Mouse (Mus musculus) lung, postnatal 4 days (tissue): ENCODE results near the gene Csf3.

Experiments used
- DNase-seq, 2 experiments: peaks; one replicate each; pipeline ENCODE4 v3.0.0; 2021

Gene Csf3

DNA sequence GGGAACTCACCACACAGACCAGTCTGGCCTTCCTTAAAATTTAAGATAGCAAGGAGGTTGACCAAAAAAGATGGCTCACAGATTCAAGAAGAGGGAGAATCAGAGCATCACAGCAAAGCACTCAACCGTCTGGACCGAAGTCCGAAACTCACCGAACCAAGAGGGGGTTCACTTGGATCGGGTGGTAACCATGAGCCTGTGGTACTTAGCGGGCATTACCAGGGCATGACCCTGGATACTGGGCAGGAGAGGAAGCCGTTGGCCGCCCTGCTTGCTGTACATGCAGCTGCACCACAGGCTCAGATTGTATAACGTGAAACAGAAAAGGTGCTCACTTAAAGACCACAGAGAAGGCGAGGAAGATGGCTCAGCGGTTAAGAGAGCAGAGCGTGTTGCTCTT is 3.8 kb upstream of the Csf3 start:
- DNase-seq, result no peak

DNA sequence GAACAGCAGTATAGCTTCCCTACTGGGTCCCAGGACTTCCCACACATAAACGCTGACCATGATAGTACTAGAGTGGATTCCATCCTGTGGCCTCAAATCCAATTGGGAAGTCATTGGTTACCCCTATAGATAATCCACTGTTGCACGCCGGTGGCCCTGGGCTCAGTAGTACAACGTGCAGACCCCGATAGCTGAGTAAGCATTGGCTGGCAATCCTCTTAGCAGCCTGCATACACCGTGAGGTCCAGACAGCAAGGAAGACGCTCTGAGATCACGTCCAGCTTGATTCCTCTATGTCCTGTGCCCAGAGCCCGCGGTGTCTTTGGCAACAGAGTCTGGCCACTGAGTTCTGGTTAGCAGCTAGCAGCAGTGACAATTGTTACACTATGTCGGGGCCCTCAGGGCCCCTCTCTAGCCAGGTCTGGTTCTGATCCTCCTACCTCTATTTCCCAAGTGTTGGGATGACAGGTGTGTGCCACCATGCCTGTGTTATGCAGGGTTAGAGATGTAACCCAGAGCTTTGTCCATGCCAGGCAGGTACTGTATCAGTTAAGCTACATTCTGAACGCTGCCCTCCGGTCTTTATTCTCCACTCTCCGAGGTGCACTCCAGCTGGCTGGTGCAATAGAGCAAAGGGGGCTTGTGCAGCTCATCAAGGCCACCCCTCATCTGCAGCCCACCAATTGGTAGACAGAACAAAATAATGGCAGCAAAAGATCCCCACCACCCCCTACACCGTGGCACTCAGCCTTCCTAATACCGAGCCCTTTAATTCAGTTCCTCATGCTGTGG is 2.0 kb upstream of the Csf3 start:
- DNase-seq, result no peak

DNA sequence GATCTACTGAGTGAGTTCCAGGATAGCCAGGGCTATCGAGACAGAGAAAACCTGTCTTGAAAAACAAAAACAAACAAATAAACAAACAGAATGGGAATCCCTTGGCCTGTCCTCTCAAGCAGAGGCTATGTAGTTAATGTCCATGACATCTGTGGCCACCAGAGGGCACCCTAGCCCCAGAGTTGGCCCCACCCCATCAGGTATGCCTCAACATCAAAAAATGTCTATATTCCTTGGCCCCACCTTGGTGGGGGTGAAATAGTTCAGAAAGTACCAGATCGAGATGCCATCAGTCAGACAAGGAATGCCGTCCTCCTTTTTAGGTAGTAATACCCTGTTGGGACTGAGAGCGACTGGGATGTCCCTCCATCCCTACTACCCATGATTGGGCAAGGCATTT is 1.2 kb upstream of the Csf3 start:
- DNase-seq, result peak; percentile 71 to 84

DNA sequence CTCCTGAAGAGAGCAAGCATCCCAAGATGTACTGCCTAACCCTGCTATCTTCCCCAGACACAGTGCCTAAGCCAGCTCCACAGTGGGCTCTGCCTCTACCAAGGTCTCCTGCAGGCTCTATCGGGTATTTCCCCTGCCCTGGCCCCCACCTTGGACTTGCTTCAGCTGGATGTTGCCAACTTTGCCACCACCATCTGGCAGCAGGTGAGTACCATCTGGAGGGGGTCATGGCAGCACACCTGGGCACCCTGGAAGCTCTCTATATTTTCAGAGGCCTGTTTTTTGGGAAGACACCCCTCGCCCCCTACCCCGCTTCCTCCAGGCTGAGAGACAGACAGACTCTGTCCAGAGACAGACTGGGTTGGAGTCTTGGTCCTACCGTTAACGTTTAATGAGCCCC is 1.3 kb downstream of the Csf3 start:
- no peak for DNase-seq

DNA sequence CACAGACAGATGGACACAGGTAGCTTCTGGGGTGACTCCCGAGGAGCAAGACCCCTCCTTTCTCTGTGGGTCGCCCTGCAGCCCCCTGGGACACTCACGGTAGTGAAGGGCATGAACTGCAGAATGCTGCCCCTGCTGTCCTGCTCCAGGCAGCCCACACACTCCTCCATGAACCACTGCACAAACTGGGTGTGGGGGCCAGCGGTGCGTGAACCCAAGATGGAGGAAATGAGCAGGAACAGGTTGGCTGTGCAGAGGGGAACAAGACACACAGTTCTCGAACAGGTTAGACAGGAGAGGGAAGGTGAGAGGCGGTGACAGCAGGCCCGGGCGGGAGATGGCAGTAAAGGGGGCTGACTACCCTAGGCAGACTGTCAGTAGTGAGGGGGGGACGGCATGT is 4.0 kb downstream of the Csf3 start:
- no peak for DNase-seq

DNA sequence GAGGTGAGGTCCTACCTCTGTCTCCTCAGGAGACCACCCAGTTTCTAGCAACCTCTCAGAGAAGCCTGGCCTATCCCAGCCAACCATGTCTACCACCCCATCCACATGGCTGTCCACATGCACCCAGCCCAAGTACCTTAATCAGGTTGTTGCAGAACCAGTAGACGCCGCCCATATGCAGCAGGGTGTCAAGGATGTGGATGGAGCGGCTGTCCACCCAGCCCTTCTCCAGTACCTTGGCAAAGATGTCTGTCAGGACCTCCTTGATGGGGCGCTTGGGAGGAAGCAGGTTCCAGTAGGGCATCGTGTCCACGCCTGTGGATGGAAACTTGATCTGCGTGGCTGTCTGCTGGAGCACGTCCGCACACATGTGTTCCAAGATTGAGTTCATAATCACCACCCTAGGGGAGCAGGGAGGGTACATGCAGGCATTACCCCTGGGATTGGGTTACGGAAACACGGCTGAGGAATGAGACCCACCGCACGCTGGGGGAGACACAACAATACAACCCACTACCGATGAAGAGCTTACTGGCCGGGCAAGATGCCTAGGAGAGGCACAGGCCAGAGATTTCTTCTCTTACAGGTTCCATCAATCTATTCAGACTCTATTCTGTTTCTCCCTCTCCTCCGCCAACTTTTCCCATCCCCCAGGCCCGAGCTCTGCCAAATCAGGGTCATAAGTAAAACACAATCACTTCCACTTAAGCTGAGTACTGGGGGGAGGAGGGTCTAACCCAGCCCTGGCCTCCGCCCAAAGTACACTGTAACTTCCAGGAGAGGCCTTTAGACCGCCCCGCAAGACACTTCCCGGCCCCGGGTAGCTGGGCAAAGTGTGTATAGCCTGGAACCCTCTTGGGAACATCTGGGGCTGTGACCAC is 6.6 kb downstream of the Csf3 start:
- DNase-seq, result peak; percentile 78 to 89

DNA sequence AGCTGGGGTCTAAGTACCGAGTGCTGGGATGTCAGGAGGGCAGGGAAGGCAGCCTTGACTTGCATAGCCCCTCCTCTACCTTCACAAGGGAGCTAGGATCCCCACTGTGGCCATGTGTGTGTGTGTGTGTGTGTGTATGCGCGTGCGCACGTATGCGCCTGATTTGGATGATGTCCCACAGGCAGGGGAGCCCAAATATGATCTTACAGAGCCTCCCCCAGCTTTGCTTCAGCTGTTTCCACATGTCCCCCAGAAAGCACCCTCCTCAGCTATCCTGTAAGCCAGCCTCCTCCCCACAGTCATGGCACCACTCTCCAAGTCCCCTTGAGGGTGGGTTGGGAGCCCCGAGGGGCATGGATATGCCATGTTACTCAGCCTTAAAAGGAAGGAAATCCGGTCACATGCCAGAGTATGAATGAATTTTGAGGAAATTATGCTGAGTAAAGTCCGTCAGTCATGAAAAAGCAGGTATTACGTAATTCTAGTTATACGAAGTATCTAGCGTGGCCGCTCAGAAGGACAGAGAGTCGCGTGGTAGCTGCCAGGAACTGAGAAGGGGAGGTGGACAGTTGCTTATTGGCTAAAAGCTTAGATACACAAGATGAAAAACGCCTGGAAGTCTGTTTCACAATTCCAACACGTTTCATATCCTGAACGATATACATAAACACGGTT is 7.4 kb downstream of the Csf3 start:
- peak; percentile 51 to 75 for DNase-seq

DNA sequence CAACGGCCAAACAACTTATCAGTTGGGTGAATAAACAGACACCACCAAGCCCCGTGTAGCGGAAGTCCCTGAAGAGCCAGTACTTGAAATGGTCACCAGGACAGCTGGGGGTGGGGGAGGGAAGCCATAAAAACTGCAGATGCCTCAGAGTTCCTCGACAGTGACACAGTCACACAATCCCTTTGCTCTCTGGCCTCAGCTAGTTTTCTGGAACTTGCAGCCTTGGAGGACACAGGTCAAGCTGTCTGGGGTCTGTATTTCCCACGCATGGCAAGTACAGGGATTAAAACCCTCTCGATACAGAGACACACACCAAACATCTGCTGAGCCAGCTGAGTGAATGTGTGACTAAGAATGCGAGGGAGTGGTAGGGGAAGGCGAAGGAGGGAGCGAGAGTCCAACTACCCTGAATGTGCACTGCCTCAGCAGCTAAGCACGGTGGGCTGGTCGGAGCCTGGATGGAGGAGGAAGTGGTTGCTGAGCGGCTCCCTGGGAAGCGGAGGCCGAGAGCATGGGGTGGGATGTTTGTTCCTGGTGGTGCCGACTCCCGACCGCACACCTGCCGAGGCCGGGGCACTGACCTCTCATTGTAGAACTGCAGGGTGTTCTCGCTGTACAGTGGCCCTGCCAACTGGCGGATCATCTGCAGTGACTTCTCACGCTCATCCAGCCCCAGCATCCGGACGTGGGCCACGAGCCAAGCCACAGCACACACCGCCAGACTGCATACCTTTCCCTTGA is 8.1 kb downstream of the Csf3 start:
- DNase-seq, result peak; percentile 40 to 67

DNA sequence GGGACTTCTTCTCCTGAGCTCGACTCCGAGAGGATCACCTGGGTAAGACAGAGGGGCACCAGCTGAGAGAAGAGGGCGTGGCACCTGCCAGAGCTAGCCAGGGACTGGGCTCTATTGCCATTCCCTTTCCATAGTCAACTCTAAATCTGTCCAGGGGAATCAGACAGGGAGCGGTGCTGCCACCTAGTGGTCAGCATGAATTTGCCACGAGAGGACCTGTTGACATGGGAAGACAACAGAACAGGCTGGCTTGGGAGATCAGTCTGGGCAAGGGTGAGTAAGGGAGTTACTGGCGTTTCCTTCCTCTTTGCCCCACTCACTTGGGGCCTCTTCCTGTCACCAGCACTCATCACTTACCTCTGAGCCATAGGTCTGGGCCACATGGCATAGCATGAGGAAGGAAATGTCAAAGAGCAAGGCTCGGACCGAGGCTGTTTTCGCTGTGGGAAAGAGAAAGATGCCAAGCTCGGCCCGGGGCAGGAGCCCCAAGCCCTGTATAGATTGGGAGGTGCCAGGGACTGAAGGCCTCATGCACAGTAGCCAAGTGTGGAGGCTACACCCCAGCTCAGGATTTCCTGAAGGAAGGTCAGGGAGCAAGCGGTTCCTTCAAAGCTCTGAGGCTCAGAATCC is 9.5 kb downstream of the Csf3 start:
- peak; percentile 85 to 90 for DNase-seq

DNA sequence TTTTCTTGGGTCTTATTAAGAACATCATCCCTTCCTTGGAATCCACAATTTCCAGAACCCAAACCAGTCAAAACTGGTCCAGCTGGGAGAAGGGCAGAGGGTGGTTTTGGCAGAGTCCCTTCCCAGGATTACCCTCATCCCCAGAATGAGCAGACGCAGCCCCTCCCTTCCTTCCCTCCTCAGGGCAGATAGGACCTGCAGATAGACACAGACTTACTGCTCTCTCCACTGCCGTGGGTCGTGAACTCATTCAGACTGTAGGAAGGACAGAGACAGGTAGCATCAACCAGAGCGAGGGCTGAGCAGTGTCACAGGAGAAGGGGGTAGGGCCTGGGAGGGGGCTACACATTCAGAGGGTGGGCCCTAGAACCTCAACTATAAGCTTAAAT is 10.0 kb downstream of the Csf3 start:
- DNase-seq, result peak in 1 of 2 experiments; percentile 26

DNA sequence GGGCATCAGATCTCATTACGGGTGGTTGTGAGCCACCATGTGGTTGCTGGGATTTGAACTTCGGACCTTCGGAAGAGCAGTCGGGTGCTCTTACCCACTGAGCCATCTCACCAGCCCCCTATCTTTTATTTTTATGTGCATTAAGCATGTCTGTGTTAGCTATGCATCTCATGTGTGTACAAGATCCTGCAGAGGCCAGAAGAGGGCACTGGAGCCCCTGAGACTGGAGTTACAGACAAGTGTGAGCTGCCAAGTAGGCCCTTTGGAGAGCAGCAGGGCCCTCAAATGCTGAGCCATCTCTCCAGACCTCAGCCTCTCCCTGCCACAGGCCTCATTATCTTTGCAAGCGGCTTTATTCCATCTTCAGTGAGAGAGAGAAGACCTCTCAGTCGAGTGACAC is 10.9 kb downstream of the Csf3 start:
- DNase-seq, result peak; percentile 48 to 55

DNA sequence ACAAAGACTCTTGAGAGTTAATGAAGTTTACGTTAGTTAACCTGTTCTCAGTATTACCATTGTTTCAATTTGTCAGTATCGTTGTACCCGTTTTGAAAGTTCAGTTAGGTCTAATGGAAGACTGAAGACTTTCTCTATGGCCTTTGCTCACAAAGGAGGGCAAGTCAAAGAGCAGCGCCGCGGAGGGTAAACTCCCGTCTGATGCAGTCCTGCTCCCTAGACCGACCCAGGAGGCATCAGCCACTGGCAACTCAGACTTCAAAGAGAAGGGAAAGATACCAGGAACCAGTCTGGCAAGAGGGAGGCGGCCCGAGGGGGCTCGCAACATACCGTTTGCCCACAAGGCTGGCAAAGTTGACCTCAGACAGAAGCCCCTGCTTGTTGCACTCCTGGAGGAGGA is 12.6 kb downstream of the Csf3 start:
- DNase-seq, result peak in 1 of 2 experiments; percentile 22

DNA sequence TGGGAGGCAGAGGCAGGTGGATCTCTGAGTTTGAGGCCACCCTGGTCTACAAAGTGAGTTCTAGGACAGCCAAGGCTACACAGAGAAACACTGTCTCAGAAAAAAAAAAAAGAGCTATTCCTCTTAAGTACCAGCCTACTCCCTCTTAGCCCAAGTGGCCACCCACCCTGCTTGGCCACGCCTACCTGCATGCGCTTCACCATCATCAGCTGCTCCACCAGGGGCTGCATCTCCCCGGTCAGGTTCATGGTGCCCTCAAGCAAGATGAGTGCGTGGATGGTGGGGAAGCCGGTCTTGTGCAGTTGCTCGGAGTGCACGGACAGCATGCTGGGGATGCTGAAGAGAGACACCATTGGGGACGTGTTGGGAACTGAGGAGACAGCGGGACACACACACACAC is 14.9 kb downstream of the Csf3 start:
- peak in 1 of 2 experiments; percentile 23 for DNase-seq

DNA sequence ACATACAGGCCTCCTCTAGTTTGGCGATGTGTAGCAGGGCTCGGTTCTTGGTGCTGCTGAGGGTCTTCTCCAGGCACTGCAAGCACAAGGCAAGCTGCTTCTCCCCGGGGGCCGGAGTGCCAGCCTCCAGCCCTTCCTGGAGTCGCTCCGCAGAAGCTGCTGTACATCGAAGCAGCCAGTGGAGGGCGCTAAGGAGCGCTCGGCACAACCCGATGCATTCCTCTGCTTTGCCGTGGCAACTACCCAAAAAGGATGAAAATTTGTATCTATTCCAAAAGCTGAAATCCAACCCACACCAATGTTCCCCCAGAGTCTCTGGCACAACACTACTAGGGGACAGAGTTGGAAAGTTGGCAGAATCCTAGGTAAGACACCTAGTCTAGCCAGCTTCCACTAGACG is 16.8 kb downstream of the Csf3 start:
- peak; percentile 84 to 88 for DNase-seq

DNA sequence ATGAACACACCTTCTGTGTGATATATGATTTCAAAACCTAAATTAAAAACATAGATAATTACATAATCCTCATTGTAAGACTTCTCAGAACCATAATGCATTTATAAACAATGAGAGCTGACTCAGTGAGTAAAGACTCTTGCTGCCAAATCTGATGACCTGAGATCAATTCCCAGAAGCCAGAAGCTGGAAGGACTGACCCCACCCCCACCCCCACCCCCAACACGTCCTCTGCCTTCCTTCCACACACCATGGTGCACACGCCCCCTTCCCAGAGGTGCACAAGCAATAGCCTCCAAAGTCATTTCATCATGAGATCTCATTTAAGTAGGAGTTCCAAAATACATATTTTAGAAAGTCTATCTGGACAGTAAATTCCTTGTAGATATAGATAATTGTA is 19.7 kb downstream of the Csf3 start:
- peak in 1 of 2 experiments; percentile 17 for DNase-seq

DNA sequence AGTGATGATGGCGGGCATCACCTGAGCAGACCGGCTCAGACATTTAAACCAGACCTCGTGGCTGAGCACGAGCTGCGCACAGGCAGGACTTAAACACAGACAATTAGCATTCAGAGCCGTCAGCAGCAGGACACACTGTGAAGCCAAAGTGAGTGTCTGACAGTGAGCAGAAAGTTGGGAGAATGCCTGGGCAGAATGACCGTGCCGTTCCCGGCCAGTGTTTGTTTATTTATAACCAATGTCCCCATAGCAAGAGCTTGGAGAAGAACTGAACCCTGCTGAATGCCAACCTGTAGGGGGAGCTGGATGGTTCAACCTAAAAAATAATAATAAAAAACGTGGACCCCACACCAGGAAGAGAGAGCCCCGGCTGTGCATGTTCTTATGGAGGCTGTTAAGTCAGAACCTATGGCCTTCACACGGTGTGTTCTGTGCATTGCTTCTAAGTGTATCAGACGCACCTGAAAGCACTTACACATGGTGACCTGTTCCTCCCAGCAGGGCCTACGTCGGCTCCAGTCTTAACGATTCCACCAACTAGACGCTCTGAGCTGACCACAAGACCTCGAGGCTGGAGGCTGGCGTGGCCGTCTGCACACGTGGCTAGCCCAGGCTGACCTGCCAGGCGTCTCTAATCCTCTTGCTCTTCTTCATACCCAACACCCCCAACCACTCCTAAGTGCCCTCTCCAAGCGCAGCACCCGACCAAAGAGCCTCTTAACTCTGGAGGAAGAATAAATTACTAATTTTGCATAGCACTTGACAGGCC is 20.6 kb downstream of the Csf3 start:
- peak; percentile 83 to 92 for DNase-seq

DNA sequence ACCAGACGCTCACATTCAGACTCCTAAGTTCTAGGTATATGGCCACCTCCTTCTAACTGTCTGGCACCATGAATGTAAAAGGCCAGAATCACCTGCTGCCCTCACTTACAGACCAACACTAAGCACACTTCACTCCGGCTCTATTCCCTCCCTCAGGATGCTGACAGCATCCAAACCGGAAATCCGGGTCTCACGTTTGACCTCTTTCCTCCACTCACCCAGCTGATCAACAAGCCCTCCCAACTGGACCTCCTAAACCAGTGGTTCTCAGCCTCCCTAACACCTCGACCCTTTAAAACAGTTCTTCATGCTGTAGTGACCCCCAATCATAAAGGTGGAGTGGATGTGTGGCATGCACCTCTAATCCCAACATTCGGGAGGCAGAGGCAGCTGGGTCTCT is 22.0 kb downstream of the Csf3 start:
- DNase-seq, result peak; percentile 31 to 33

DNA sequence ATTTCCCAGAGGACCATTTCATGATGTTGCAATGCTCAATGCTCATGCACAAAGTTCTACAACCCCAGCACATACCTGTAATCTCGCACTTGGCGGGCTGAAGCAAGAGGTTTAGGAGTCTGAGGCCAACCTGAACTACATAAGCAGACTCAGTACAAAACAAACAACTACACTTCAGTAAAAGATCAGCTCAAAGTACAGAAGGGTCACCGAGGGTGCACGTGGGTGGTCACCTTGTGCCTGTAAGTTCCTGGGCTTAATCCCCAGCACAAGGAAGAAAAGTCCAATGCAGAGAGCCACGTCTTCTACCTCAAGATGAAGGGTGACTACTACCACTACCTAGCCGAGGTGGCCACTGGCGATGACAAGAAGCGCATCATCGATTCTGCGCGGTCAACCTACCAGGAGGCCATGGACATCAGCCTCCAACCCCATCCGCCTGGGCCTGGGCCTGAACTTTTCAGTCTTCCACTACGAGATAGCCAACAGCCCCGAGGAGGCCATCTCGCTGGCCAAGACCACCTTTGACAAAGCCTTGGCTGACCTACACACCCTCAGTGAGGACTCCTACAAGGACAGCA is 25.0 kb downstream of the Csf3 start:
- DNase-seq, result peak in 1 of 2 experiments; percentile 19

DNA sequence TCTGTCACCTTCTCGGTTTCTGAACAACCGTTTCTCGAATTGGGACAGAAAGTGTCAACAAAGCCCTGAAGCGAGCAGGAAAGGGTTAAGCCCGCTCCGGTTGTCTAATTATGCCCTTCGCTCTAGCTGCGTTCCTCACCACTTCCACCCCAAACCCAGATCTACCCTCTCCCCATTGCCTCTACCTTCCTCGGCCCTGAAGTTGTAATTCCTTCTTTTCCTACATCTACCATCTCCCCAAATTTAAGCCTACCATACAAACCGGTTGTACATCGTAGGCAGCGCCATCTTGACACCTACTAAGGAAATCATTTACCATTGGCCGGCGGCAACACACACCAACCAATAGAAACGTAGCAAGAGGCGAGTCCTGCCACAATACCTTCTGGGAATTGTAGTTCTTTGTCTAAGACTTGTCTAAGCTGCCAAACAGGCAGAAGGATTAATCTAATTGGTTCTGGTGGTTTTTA is 28.1 kb downstream of the Csf3 start, which contains the start of gene Med24:
Gene Med24, minus strand, starts transcription at position 317 of the 470 bp plus-strand sequence.
- DNase-seq, result peak; percentile 90 to 91

DNA sequence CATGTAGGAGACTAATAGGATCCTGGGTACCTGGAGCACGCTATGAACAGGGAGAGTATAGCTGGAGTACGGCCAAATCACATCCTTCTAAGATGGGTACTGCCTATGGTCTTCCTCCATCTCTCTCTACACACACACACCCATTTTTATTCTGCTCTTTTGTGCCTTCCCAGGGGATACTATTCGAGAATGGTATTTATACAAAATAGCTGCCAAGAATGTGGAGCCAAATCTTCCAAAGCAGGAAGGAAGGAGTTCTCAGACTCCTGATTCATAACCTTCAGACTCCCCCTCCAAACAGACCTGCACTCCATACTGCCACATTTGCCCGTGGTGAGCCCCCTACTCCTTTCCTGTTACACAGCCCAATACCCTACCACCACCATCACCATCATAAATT is 29.7 kb downstream of the Csf3 start:
- DNase-seq, result no peak

DNA sequence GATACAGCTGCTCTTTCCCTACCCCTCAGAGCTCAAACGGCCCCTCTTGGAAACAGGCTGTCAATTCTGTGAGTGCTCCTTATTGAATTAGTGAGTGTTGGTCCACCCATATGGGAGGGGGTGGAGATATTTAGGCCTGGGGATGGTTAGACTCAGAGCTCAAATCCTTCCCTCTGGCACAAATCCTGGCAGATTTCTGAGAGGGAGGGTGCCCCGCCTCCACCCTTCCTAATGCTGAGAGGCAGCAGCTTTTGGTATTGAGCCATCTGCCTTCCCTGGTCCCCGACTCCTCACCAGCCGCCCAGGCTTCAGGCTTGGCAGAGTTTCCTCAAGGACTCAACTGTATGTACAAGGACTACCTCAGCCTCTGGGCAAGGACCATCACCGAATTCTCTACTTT is 30.1 kb downstream of the Csf3 start:
- peak; percentile 39 to 67 for DNase-seq
